In the genomic region with DNA sequence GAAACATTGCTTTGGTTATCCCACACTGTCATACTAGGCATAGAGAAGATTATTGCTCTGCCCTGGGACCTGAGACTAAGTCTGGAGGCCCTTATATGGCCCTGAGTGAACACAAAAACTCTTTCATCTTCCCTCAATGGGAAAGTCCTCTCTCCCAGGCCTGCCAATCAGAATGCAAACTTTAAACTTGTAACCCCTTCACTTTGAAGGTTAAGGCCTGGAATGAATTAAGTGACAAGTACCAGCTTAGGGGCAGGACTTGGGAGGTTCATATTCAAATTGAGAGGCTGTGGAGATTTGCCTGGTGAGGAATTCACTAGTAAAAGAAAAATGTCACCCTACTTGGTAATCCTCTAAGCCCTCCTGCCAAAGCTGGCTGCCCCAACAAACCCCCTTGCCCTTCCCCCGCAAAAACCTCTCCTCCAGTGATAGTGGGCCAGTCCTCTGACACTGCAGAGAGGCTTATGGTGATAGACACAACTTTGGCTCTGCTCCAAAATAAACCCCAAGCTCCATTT, we compare ENCODE assay signal across 33 mouse cellular contexts.
DNase-seq lines count a peak whose midpoint lies in the region; ATAC-seq and TF ChIP-seq lines count a peak whose summit lies in the region.
"Had no signal": no experiment of that assay in that cellular context is flagged by ENCODE, and none has a peak within 500 bp of the region (broad histone marks: within the 10 kb centered on the region; RNA-seq: fewer than 3 reads in every experiment).

No protein-coding gene starts in this region.

- DNase-seq in midbrain, embryonic 10.5 days (ENCODE audit: low spot score), result peak; percentile 19
- peak; percentile 58 for DNase-seq in R1 (ENCODE audit: low read depth, low spot score)
- DNase-seq in brain, embryonic 14.5 days (ENCODE audit: low read depth), result peak; percentile 29
- DNase-seq in embryonic facial prominence, embryonic 14.5 days (ENCODE audit: low spot score), result peak; percentile 44
- no peak for DNase-seq in heart, postnatal 10 days
- DNase-seq: adrenal gland, postnatal 25 days; B cell, adult 2 months; cerebellum, adult 2 months; cerebellum, postnatal 14 days; gastrocnemius, postnatal 25 days; heart, adult 18-20 months; kidney, adult 2 months; kidney, postnatal 4 days; layer of hippocampus, postnatal 36 days; left cerebral cortex, postnatal 4 days; liver, embryonic 13.5 days; lung, adult 18-20 months; lung, postnatal 10 days; right cerebral cortex, adult 18-20 months; thymus, adult 18-20 months; thymus, postnatal 25 days had no signal

- ATAC-seq in midbrain, embryonic 13.5 days, result no peak
- ATAC-seq in embryonic facial prominence, embryonic 14.5 days (ENCODE audit: low read depth), result 0 out of 2 replicates have a peak, but pooled peaks have one; percentile 15
- no peak for ATAC-seq in CD4-positive, CD25-positive, alpha-beta regulatory T cell, adult 4 months
- ATAC-seq: forebrain, embryonic 13.5 days; hindbrain, embryonic 16.5 days; intestine, embryonic 15.5 days had no signal

- TF ChIP-seq POLR2A in brain, embryonic 14.5 days (IDR thresholded peaks at IDR 0.05; ENCODE audit: borderline replicate concordance, extremely low read depth, insufficient read depth, insufficient read length, poor library complexity, severe bottlenecking), result no peak

- no peak for TF ChIP-seq CTCF in brain, embryonic 14.5 days (IDR thresholded peaks at IDR 0.05; ENCODE audit: borderline replicate concordance, extremely low read depth, insufficient read depth, insufficient read length)

- H3K27me3 ChIP-seq in midbrain, embryonic 10.5 days (ENCODE audit: low read depth, poor library complexity, severe bottlenecking), result no peaks in the 10 kb centered on the region
- H3K27me3 ChIP-seq in midbrain, embryonic 13.5 days, result no peaks in the 10 kb centered on the region
- no peaks in the 10 kb centered on the region for H3K27me3 ChIP-seq in embryonic facial prominence, embryonic 14.5 days (replicated peaks; ENCODE audit: control insufficient read depth, insufficient read depth, low read length)
- H3K27me3 ChIP-seq: CH12.LX; forebrain, embryonic 13.5 days; heart, embryonic 12.5 days; intestine, embryonic 15.5 days; limb, embryonic 15.5 days; liver, embryonic 13.5 days had no signal

- intact Hi-C loops in heart, postnatal 10 days (cut with DNase I), result no loop called here

- no peak overlapping the region for H3K27ac ChIP-seq in midbrain, embryonic 10.5 days (replicated peaks)
- H3K27ac ChIP-seq in midbrain, embryonic 13.5 days, result no peak overlapping the region
- no peak overlapping the region for H3K27ac ChIP-seq in embryonic facial prominence, embryonic 14.5 days (replicated peaks; ENCODE audit: low read depth, low read length)
- H3K27ac ChIP-seq: forebrain, embryonic 13.5 days; hindbrain, embryonic 10.5 days; intestine, embryonic 15.5 days; limb, embryonic 15.5 days; liver, embryonic 13.5 days; macrophage; stomach, postnatal 0 days had no signal

- H3K4me1 ChIP-seq in midbrain, embryonic 10.5 days, result peaks cover 9% of the 10 kb centered on the region; the same call in 1 of the 2 replicates
- no peaks in the 10 kb centered on the region for H3K4me1 ChIP-seq in midbrain, embryonic 13.5 days (replicated peaks)
- no peaks in the 10 kb centered on the region; the same call in 1 of the 2 replicates for H3K4me1 ChIP-seq in embryonic facial prominence, embryonic 14.5 days (ENCODE audit: control insufficient read depth, insufficient read depth, low read length)
- H3K4me1 ChIP-seq: intestine, embryonic 15.5 days; limb, embryonic 15.5 days; liver, embryonic 13.5 days had no signal

- no peaks in the 10 kb centered on the region for H3K9me3 ChIP-seq in midbrain, embryonic 10.5 days (replicated peaks)
- H3K9me3 ChIP-seq in midbrain, embryonic 13.5 days, result no peaks in the 10 kb centered on the region
- H3K9me3 ChIP-seq in embryonic facial prominence, embryonic 14.5 days (ENCODE audit: control insufficient read depth, low read length), result no peaks in the 10 kb centered on the region
- H3K9me3 ChIP-seq: forebrain, embryonic 13.5 days; G1E; heart, embryonic 12.5 days; hindbrain, embryonic 10.5 days; intestine, embryonic 15.5 days; limb, embryonic 15.5 days; liver, embryonic 13.5 days had no signal

- H3K9ac ChIP-seq in midbrain, embryonic 13.5 days (replicated peaks), result no peak overlapping the region
- H3K9ac ChIP-seq in embryonic facial prominence, embryonic 14.5 days (ENCODE audit: low read depth, low read length), result no peak overlapping the region
- H3K9ac ChIP-seq: forebrain, embryonic 13.5 days; heart, embryonic 12.5 days; intestine, embryonic 15.5 days; limb, embryonic 15.5 days; liver, embryonic 13.5 days had no signal

- WGBS in midbrain, embryonic 10.5 days, result 75% methylated on average over 1 of the region's 1 CpGs
- 39% methylated on average over 1 of the region's 1 CpGs for WGBS in midbrain, embryonic 13.5 days
- WGBS in embryonic facial prominence, embryonic 14.5 days, result 42% methylated on average over 1 of the region's 1 CpGs

- no peaks in the 10 kb centered on the region for H3K36me3 ChIP-seq in midbrain, embryonic 10.5 days
- H3K36me3 ChIP-seq in midbrain, embryonic 13.5 days, result no peaks in the 10 kb centered on the region
- no peaks in the 10 kb centered on the region for H3K36me3 ChIP-seq in embryonic facial prominence, embryonic 14.5 days (ENCODE audit: control insufficient read depth, insufficient read depth, low read length)
- H3K36me3 ChIP-seq: G1E; heart, embryonic 12.5 days; hindbrain, embryonic 10.5 days; intestine, embryonic 15.5 days; limb, embryonic 15.5 days; liver, embryonic 13.5 days had no signal

- no peak overlapping the region for H3K4me2 ChIP-seq in midbrain, embryonic 13.5 days (replicated peaks)
- H3K4me2 ChIP-seq in embryonic facial prominence, embryonic 14.5 days (ENCODE audit: low read depth, low read length), result no peak overlapping the region
- H3K4me2 ChIP-seq: forebrain, embryonic 13.5 days; heart, embryonic 12.5 days; intestine, embryonic 15.5 days; limb, embryonic 15.5 days; liver, embryonic 13.5 days had no signal

- H3K4me3 ChIP-seq in midbrain, embryonic 10.5 days, result no peak overlapping the region
- H3K4me3 ChIP-seq in midbrain, embryonic 13.5 days (replicated peaks), result no peak overlapping the region
- no peak overlapping the region for H3K4me3 ChIP-seq in embryonic facial prominence, embryonic 14.5 days (ENCODE audit: low read depth, low read length)
- H3K4me3 ChIP-seq: forebrain, embryonic 13.5 days; heart, embryonic 12.5 days; hindbrain, embryonic 10.5 days; intestine, embryonic 15.5 days; limb, embryonic 15.5 days; liver, embryonic 13.5 days had no signal

Comparison
In these comparisons a context has a peak if more than half of its experiments do, and no peak if none do; other contexts are left out.
1. DNase-seq: peak in midbrain, embryonic 10.5 days (single experiment), R1 (single experiment), brain, embryonic 14.5 days (single experiment) and embryonic facial prominence, embryonic 14.5 days (single experiment); none in heart, postnatal 10 days (0 of 2).